Mouse (Mus musculus) activated CD4-positive, CD25-positive, alpha-beta regulatory T cell, adult 4 months (primary cell): Measurements from ENCODE around the gene Lgals8. TPM values are rescaled to one million over a fixed set of nuclear protein-coding genes. Genes with fewer than 3 reads are reported as not detected.

Experiments
- ATAC-seq: one replicate; pipeline ENCODE4 v1.8.0; 2017
- polyA plus RNA-seq, 2 experiments: library from polyadenylated mRNA; unstranded; fragments of 100-300 nt; shearing (Covaris generic); gene quantifications; one replicate each; pipeline ENCODE4 v1.2.1; 2017

Gene Lgals8
- polyA plus RNA-seq, 2 experiments from 2014 or later: 70.6 to 109 TPM

DNA sequence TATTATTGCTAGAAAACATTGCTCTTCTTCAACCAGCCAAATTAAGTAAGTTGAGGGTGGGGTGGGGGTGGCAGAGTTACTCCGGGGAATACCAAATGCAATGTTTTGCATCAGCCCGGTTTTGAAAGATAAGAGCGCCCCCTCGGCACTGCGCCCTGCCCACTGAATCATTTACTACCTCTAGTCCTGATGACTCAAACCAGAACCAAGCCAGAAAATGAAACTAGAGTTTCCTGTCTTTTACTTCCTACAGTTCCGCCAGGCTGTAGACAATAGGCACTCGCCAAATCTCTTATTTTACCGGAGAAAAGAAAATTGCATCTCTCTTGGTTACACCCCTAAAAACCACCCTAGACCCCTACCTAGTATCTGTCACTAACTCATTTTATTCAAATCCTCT is 4.3 kb downstream of the Lgals8 start:
- ATAC-seq: peak; percentile 80

DNA sequence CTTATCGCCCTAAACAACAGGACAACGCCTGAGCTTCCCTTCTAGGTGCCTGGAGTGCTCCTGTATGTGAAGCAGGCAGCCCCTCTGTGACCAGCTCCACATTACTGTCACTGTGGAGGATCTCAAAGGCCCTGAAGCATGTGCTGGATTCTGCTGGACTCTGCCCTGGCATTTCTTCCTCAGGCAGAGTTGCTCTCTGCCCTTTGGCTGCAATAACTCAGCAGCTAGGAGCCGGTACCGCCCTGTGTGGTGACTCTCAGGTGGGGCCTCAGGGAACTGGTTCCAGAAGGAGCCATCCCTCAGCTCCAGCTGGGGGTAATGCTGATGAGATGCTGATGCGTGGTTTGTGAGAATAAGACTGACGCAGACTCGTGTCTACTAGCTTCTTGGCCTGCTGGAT is 8.0 kb downstream of the Lgals8 start:
- no peak for ATAC-seq

- no peak for ATAC-seq
Observed at GRCm38 (mm10) chr13:12454686-12455390, 9.9 kb downstream of the Lgals8 start.

GRCm38 (mm10) chr13:12453150-12453549 is 11.6 kb downstream of the Lgals8 start:
- no peak for ATAC-seq

GRCm38 (mm10) chr13:12442008-12442587 is 22.6 kb downstream of the Lgals8 start:
- no peak for ATAC-seq

DNA sequence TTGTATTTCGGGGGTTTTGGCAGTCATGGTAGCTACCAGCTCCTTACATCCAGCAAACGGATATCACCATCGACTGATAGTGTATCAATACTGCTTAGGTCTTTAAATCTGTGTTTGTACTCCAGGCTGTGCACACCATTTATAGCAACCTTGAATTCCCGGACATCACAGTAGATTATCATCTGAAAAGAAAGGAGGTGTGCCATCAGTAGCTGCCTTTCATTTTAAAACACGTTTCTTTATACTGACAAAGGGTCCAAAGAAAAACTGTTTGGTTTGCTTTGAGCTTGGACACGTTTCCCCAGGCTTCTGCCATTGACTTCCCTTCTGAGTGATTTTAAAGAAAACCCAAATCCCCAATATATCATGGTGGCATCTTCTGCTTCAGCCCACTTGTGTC is 23.9 kb downstream of the Lgals8 start:
- no peak for ATAC-seq

DNA sequence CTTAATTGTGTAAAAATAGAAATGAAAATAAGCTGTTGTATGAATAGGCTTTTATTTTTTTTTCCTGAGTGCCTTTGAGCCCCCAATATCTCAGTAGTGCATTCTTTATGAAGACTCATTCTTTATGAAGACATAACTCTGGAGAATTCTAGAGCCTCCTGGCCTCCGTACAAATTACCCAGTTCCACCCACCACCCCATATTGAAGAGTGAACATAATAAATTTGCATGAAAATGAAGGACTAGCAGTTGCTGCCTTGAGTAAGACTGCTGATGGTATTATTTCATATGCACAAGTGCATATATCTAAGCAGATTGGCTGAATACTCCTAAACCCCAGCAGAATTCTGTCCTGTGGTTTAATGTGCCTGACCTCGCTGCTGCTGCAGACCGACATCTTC is 25.2 kb downstream of the Lgals8 start:
- no peak for ATAC-seq

GRCm38 (mm10) chr13:12433843-12434242 is 30.9 kb downstream of the Lgals8 start:
- no peak for ATAC-seq

DNA sequence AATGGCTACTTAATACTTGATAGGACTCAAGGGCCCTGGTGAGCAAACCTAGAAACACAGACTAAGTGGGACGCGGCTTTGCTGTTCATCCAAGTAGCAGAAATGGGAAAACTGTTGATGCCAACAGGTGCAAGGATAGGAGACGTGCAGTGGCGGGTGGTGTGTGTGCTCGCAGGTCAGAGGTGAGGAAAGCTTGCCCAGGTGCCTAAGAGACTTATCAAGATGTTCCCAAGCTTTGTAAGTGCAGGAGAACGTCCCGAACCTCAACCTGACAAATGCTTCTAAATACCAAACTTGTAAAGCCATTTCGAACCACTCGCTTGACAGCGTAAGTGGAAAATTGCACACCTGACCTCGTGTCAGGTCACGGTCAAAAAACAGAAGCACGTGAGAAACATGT is 36.2 kb downstream of the Lgals8 start:
- no peak for ATAC-seq

- ATAC-seq: no peak
Observed at GRCm38 (mm10) chr13:12420596-12420995, 44.1 kb downstream of the Lgals8 start.

GRCm38 (mm10) chr13:12412016-12412415 is 52.7 kb downstream of the Lgals8 start:
- no peak for ATAC-seq

GRCm38 (mm10) chr13:12408343-12409066 is 56.2 kb downstream of the Lgals8 start:
- ATAC-seq: no peak

GRCm38 (mm10) chr13:12395571-12395970 is 69.2 kb downstream of the Lgals8 start:
- no peak for ATAC-seq

DNA sequence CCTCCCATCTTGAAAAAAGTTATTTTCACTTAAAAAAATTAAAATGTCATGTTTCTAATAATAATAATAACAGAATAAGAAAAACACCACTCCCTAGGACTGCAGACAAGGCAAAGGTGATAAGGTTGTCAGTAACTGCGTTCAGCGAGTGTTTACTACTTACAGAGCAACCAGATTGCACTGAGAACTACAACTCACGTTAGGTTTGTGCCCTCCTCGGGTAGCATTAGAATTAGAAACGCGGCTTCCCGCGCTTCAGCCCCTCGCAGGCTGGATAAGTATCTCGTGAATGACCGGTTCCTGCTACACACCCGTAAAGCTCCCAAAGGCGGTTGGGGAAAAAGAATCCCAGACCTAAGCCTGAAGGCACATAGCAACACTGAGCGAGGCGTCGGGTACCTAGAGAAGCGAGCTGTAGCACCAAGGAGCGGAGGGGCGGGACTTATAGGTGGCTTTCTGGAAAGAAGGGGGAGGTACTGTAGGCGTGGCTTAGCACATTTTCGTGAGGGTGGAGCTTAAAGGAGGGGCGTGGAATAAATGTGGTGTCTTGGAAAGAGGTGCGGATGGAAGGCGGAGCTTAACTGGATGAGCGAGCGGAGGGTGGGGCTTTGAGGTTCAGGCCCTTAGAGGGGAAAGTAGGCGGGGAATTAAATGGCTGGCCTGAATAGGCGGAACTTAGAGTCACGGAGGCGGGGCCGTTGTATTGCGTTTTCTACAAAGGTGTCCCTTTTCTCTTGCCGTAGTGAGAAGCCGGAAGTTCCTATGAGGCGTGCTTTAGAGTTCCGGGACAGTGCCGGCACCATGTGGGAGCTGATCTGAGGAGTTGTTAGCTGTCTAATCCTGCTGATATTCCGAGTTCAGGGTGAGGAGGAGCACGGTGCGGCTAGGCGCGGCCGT is 69.9 kb downstream of the Lgals8 start, which contains the start of gene Heatr1:
Heatr1 (plus strand) TSS at position 419 of the 897 bp plus-strand sequence.
- peak; percentile 91 for ATAC-seq

Other genes starting within 250 kb of the Lgals8 start
- 10 to 100 TPM; 14.4 to 14.9 TPM for gene Mtr, start 206.8 kb downstream of the Lgals8 start, polyA plus RNA-seq
- gene Actn2, start 124.2 kb downstream of the Lgals8 start, polyA plus RNA-seq: 10 to 100 TPM in 1 of 2 experiments, 1 to 10 TPM in 1; 4.9 to 10.4 TPM
- gene Heatr1, start 69.9 kb downstream of the Lgals8 start, polyA plus RNA-seq: 10 to 100 TPM; 32.3 to 42.5 TPM
- gene Edaradd, start 55.5 kb upstream of the Lgals8 start, polyA plus RNA-seq: 1 to 10 TPM; 1.0 TPM
- gene Ero1lb, start 100.9 kb upstream of the Lgals8 start, polyA plus RNA-seq: 1 to 10 TPM; 4.4 to 5.7 TPM